Mouse (Mus musculus) heart, embryonic 14.5 days (tissue): ENCODE data around the gene Rnf20. TPM values are rescaled to one million over a fixed set of nuclear protein-coding genes. Genes with fewer than 3 reads are reported as not detected.

Experiments
- ATAC-seq: fragments of 200-750 bp; cut with Nextera tagmentation; 2 replicates; pipeline ENCODE4 v1.8.0; 2017; ENCODE audit warnings: low read depth, moderate TSS enrichment; ENCODE audit not compliant: insufficient number of reproducible peaks, insufficient read depth, low FRiP score
- H3K27ac ChIP-seq, 2 experiments: fragments of 200-500 bp in 1 of 2; fragments of 300-500 bp in 1 of 2; sonication (generic) in 1 of 2; replicated peaks in 1 of 2; 2 replicates each; pipeline ENCODE4 v1.5.1; 2012 to 2014; ENCODE audit warnings: low read depth in 2 of 2, low read length in 2 of 2, control low read depth in 1 of 2, mild to moderate bottlenecking in 1 of 2, mixed read lengths in 1 of 2; ENCODE audit not compliant: control insufficient read depth in 1 of 2, insufficient read depth in 1 of 2
- H3K27me3 ChIP-seq: fragments of 300-500 bp; sonication (generic); 2 replicates; pipeline ENCODE4 v1.6.1; 2014; ENCODE audit warnings: mild to moderate bottlenecking, low read length, control low read depth; ENCODE audit not compliant: control insufficient read depth, insufficient read depth
- H3K36me3 ChIP-seq: fragments of 300-500 bp; sonication (generic); 2 replicates; pipeline ENCODE4 v1.6.1; 2014; ENCODE audit warnings: mild to moderate bottlenecking, control low read depth, low read length, mixed read lengths; ENCODE audit not compliant: control insufficient read depth, insufficient read depth
- H3K4me1 ChIP-seq, 2 experiments: fragments of 200-500 bp in 1 of 2; fragments of 300-500 bp in 1 of 2; sonication (generic) in 1 of 2; 2 replicates each; pipeline ENCODE4 v1.6.1; 2012 to 2014; ENCODE audit warnings: low read length in 2 of 2, control low read depth in 1 of 2, mixed read lengths in 1 of 2; ENCODE audit not compliant: control insufficient read depth in 2 of 2, insufficient read depth in 2 of 2
- H3K4me2 ChIP-seq: fragments of 300-500 bp; sonication (generic); 2 replicates; pipeline ENCODE4 v1.6.1; 2014; ENCODE audit warnings: mild to moderate bottlenecking, low read length
- H3K4me3 ChIP-seq, 2 experiments: fragments of 200-500 bp in 1 of 2; fragments of 300-500 bp in 1 of 2; sonication (generic) in 1 of 2; 2 replicates each; pipeline ENCODE4 v1.5.1; 2012 to 2014; ENCODE audit warnings: low read length in 2 of 2, mild to moderate bottlenecking in 2 of 2, control low read depth in 1 of 2, low read depth in 1 of 2, moderate library complexity in 1 of 2; ENCODE audit not compliant: control insufficient read depth in 1 of 2, insufficient read depth in 1 of 2
- H3K9ac ChIP-seq: fragments of 300-500 bp; sonication (generic); 2 replicates; pipeline ENCODE4 v1.6.1; 2014; ENCODE audit warnings: mild to moderate bottlenecking, low read length
- H3K9me3 ChIP-seq: fragments of 300-500 bp; sonication (generic); 2 replicates; pipeline ENCODE4 v1.6.1; 2016; ENCODE audit warnings: low read length, control low read depth; ENCODE audit not compliant: control insufficient read depth
- WGBS: fragments of 180-500 bp; shearing (Covaris S2); extraction: QIAGEN DNeasy Blood & Tissue Kit; methylation state at CpG from one replicate; pipeline ENCODE4 v1.1.7; 2014; 5-methylcytosine and 5-hydroxymethylcytosine counted together
- polyA plus RNA-seq: library from polyadenylated mRNA; unstranded; fragments of >200 nt; fragmentation: Nextera tagmentation; extraction: Ambion mirVana; gene quantifications from 2 replicates; pipeline ENCODE4 v1.2.1, GENCODE M21; 2014

Rnf20 gene
- polyA plus RNA-seq, 1 experiment from 2014 or later: 30.9 TPM

DNA sequence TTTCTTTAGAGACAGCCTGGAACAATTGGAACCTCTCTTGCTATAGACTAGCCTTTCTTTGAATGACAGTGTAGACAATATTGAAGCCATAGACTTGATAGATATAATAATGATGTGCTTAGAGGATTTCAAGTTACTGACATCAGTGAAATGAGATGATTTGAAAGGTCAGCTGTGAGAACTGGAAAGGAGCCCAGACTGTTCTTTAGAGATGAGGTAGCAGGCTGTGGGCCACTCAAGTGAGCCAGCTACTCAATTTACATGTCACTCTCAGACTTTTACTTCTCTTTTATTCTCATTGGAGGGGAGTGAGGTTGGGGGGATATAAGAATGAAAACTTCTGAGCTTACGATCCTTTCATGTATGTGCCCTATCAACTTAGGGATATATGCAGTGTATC is 27.6 kb downstream of the Rnf20 start:
- H3K4me3 ChIP-seq: no peak overlapping the region

DNA sequence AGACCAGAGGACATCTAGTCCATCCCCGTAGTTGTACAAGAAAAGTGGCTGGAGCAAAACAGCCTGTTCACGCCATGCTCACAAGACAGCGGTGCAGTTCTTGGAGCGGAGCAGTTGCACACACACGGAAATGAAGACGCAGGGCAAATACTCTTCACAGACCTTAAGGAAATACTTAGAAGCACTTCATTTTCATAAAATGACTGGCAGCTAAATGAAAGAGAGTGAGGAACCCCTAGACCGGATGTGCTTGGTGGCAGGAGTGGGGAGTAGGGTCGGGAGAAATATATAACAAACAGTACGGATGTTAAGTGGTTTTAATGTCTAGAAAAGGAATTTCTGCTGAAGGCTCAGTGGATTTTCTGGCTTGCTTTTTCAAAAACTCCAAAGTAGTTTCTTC is 29.9 kb downstream of the Rnf20 start:
- WGBS: 96% methylated on average over 9 of the region's 9 CpGs
- Histone ChIP-seq H3K27ac (no peak overlapping the region), H3K4me1 (peaks cover 0 to 3% of the 10 kb centered on the region in 2 experiments; a peak in 1 of 4 replicates), H3K4me3 (no peak overlapping the region), H3K36me3 (peaks cover 61% of the 10 kb centered on the region), H3K27me3 (no peaks in the 10 kb centered on the region), H3K9me3 (no peaks in the 10 kb centered on the region), H3K4me2 (no peak overlapping the region), H3K9ac (no peak overlapping the region)
- ATAC-seq: no peak

More for the DNA sequence above, 27.6 kb downstream of the Rnf20 start:
- 69% methylated on average over 1 of the region's 1 CpGs for WGBS
- Histone ChIP-seq H3K4me2 (no peak overlapping the region), H3K9ac (no peak overlapping the region), H3K36me3 (peaks cover 81% of the 10 kb centered on the region), H3K4me1 (no peaks in the 10 kb centered on the region), H3K9me3 (no peaks in the 10 kb centered on the region), H3K27me3 (no peaks in the 10 kb centered on the region), H3K27ac (no peak overlapping the region)
- ATAC-seq: no peak

DNA sequence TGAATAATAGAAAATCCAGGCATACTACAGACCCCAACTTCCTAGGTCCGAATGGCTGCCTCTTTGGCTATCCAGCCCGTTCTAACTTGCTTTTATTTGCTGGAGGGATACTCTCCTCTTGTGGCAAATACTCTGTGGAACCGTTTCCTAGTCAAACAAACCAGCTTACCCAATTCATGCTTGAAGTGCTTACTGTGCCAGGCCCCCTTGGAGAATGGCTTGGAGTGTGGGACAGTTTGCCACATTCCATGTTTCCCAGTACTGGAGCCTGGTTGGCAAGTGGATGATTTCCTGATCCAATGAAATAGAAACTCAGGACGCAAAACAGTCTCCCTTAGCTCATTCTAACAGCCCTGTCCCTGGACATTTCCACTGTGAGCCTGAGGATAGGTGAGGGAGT is 30.4 kb downstream of the Rnf20 start:
- H3K9ac ChIP-seq: no peak overlapping the region

DNA sequence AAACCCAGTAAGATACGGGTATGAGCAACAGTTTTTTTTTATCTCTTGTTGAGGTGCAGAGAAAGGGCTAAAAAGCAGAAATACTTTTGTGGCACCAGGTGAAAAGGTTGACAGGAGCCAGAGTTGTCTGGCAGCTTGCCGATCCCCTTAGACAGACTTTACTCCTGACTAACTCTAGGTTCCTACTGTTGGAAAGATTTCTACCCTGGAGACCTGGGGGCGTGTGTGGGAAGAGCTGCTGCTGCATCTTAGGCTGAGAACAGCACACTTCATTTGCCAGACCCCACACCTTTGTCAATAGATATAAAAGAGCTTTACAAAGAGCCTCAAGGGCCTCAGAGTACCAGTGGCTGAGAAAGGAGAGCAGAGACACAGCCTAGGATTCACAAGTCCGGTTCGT is 33.0 kb downstream of the Rnf20 start:
- Histone ChIP-seq H3K9me3 (no peaks in the 10 kb centered on the region), H3K27me3 (no peaks in the 10 kb centered on the region), H3K4me1 (peaks cover 0 to 3% of the 10 kb centered on the region in 2 experiments; a peak in 1 of 4 replicates), H3K4me2 (no peak overlapping the region), H3K36me3 (peaks cover 35% of the 10 kb centered on the region), H3K4me3 (no peak overlapping the region), H3K27ac (no peak overlapping the region), H3K9ac (no peak overlapping the region)
- 44% methylated on average over 5 of the region's 5 CpGs for WGBS
- ATAC-seq: no peak

More for the DNA sequence above, 30.4 kb downstream of the Rnf20 start:
- 87% methylated on average over 4 of the region's 4 CpGs for WGBS
- Histone ChIP-seq H3K27ac (no peak overlapping the region), H3K9me3 (no peaks in the 10 kb centered on the region), H3K27me3 (no peaks in the 10 kb centered on the region), H3K4me1 (peaks cover 0 to 3% of the 10 kb centered on the region in 2 experiments; a peak in 1 of 4 replicates), H3K36me3 (peaks cover 55% of the 10 kb centered on the region), H3K4me2 (no peak overlapping the region), H3K4me3 (no peak overlapping the region)
- no peak for ATAC-seq

DNA sequence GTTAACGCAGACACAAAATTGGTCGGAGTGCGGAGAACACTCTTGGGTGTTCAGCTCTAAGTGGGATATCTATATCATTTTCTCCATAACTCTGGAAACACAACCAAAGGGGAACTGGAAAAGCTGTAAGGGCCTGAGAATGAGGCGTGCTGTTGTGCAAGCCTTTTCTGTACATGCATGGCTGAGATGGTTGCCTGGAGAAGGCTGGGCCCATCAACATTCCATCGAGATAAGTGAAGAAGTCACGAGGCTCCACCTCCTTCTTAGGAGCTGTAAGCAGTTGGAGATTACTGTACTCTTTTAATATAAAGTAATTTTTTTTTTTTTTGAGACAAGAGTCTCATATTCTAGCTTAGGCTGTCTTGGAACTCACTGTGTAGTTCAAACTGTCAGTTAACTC is 44.3 kb downstream of the Rnf20 start:
- no peak overlapping the region for H3K27ac ChIP-seq
- no peaks in the 10 kb centered on the region for H3K4me1 ChIP-seq
- H3K4me2 ChIP-seq: no peak overlapping the region
- no peak overlapping the region for H3K4me3 ChIP-seq
- no peaks in the 10 kb centered on the region for H3K9me3 ChIP-seq
- H3K9ac ChIP-seq: no peak overlapping the region
- ATAC-seq: no peak
- WGBS: 66% methylated on average over 6 of the region's 6 CpGs
- no peaks in the 10 kb centered on the region for H3K36me3 ChIP-seq
- H3K27me3 ChIP-seq: no peaks in the 10 kb centered on the region

DNA sequence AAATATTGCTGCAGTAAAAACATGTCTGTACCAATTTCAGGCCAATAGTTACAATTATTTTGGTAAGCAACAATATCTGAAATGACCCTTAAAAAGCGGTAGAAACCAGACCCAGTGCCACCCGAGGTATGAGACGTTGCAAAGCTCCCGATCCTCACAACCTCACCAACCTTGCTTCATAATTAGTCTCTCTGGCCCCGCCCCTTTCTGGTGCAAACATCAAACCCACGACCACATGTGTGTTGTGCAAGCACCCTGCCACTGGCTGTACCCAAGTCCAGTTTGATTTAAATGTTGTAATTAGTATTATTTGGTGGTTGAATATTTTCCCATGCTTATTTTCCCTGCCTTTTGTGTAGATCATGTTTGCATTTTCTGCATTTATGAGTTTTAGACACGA is 45.0 kb downstream of the Rnf20 start:
- H3K4me3 ChIP-seq: no peak overlapping the region
- 78% methylated on average over 7 of the region's 7 CpGs for WGBS

DNA sequence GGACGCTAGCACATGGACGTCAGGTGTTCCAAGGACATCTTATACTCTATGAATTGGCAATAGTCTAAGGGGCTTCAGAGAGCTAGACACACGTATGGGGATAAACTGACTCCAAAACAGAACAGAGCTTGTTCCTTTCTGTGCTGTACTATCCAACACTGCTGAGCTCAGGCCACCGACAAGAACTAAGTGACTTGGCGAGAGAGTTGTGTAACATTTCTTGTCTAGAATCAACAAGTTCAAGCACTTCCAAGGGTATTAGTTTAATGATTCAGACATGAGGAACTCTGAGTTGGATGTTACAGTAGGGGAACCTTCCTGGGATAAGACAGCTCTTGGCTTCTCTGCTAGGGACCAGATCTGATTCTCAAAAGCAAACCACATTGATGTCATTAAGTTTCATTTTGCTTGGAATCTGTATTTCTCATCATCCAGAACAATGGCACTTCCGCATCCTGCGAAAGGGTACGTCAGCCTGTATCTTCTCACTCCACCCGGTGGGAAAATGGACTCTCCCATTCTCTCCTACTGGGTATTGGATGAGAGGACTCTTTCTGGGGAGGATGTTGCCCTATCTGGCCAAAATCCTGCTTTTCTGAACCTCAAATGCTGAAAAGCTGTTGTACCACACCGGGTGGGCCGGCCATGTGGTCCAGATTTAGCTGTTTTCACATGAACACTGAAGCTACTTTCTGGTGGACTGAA is 48.5 kb downstream of the Rnf20 start:
- Histone ChIP-seq H3K4me2 (no peak overlapping the region), H3K27me3 (no peaks in the 10 kb centered on the region), H3K9me3 (no peaks in the 10 kb centered on the region), H3K9ac (no peak overlapping the region), H3K4me1 (no peaks in the 10 kb centered on the region), H3K27ac (no peak overlapping the region), H3K4me3 (no peak overlapping the region), H3K36me3 (no peaks in the 10 kb centered on the region)
- ATAC-seq: no peak
- 84% methylated on average over 11 of the region's 11 CpGs for WGBS

More for the DNA sequence above, 45.0 kb downstream of the Rnf20 start:
- no peak for ATAC-seq
- Histone ChIP-seq H3K27ac (no peak overlapping the region), H3K9me3 (no peaks in the 10 kb centered on the region), H3K27me3 (no peaks in the 10 kb centered on the region), H3K9ac (no peak overlapping the region), H3K4me1 (no peaks in the 10 kb centered on the region), H3K36me3 (no peaks in the 10 kb centered on the region), H3K4me2 (no peak overlapping the region)

DNA sequence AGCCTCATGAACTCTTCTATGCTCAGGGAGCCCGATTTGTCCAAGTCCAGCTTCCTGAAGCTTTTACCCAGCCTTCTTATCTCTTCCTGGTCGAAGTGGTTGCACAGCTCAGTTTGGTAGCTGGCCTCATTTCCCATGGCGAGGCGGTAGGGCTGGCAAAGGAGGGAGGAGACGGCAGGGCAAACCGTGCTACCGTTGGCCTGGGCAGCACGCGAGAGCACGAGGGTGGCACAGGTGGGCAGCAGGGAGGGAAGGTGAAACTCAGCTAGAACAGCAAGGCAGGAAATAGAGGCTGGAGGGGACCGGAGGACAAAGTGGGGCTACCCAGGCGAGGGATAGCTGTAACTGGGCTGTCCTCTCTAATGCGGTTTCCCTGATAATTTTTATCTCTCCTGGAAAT is 50.0 kb downstream of the Rnf20 start, which contains the start of gene Ppp3r2:
TSS of gene Ppp3r2 (minus strand) at position 213 of the 400 bp plus-strand sequence.
- no peak within 1 kb of the TSS for H3K4me3 ChIP-seq
- no peak within 1 kb of the TSS for H3K27ac ChIP-seq
- no peak for ATAC-seq
- H3K4me1 ChIP-seq: no peaks in the 10 kb centered on the region
- no peak within 1 kb of the TSS for H3K4me2 ChIP-seq
- H3K9ac ChIP-seq: no peak within 1 kb of the TSS
- no peaks in the 10 kb centered on the region for H3K36me3 ChIP-seq
- WGBS: 73% methylated on average over 13 of the region's 13 CpGs
- no peaks in the 10 kb centered on the region for H3K27me3 ChIP-seq
- H3K9me3 ChIP-seq: no peaks in the 10 kb centered on the region
